Mouse (Mus musculus): ENCODE results near the gene Tenm2.

The Tenm2 gene

DNA sequence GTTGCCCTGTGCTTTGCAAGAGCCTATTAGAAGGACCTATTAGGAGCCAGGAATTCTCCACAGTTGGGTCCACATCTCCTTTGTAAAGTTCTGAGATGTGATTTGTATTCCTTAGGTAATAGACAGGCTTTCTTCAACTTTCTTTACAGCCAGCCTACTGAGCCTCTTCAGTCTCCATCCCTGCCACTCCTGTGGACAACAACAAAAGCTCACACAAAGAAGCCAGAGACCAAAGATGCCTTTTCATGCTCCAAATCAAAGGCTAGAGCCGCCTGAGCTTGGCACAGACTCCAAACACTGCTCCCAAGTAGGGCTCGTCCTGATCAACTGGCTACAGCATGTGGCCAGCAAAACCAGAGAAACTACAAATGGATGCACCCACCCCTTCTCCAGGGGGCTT, 333.5 kb downstream of the Tenm2 start:
- no peak for DNase-seq (ENCODE audit: low spot score)

- DNase-seq (ENCODE audit: low spot score), result no peak
Observed at GRCm38 (mm10) chr11:36893061-36893460, 342.7 kb downstream of the Tenm2 start.

DNA sequence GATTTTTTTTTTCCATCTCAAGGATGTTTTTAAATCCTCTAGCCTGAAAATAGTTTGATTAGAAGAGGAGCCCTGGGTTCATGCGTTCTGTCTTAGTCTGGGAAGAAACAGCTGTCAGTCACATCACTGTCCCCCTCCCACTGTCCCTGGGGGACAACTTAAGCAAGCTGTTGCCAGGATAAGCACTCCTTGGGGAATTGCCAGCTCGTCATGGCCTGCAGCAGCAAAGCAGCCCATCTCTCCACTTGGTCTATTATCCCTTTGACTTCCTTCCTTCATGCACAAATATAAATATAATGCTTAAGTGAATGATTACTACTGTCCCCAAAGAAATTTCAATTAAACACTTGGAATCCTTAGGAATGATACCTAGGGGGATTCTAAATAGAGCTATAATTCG, 344.7 kb downstream of the Tenm2 start:
- no peak for DNase-seq (ENCODE audit: low spot score)

GRCm38 (mm10) chr11:36887490-36887889, 348.3 kb downstream of the Tenm2 start:
- no peak for DNase-seq (ENCODE audit: low spot score)

- no peak for DNase-seq (ENCODE audit: low spot score)
Observed at GRCm38 (mm10) chr11:36886147-36886546, 349.6 kb downstream of the Tenm2 start.

- DNase-seq (ENCODE audit: low spot score), result no peak
Observed at GRCm38 (mm10) chr11:36872961-36873360, 362.8 kb downstream of the Tenm2 start.

DNA sequence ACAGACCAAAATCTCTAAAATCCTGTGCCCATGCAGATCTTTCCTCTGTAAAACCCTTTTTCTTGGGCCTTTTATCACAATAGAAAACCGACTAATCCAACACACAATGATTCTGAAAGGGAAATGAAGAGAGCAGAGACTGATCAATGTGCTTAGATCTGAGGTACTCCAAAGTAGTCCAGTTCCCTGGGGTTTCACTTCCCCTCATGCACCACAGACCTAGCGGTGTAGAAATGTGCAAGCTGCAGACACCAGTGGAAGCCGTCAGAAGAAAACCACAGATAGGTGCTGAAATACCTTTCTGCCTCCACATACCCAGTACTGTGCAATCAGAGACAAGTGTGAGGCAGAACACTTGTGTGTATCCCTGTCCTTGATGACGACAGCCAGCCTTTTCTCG, 365.2 kb downstream of the Tenm2 start:
- DNase-seq (ENCODE audit: low spot score), result no peak

GRCm38 (mm10) chr11:36851690-36852089, 384.1 kb downstream of the Tenm2 start:
- DNase-seq (ENCODE audit: low spot score), result no peak

DNA sequence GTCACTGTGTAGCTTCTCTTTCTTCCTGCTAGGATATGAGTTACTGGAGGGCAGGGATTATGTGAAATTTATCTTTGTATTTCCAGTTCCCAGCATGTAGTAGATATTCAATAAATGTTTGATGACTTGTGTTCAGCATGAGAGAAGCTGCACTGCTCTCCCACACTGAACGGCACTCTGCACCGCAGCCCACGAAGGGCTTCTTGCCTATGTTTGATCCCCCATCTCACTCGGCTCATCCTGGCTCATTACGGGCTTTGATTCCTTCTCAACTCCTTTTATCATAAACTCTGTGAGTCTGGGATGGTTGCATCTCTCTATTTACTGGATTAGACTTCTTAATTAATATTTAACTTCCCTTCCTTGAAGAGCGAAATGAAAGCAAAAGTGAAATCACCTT, 388.3 kb downstream of the Tenm2 start:
- no peak for DNase-seq (ENCODE audit: low spot score)

- no peak for DNase-seq (ENCODE audit: low spot score)
Observed at GRCm38 (mm10) chr11:36832855-36833254, 402.9 kb downstream of the Tenm2 start.

GRCm38 (mm10) chr11:36831511-36831910, 404.3 kb downstream of the Tenm2 start:
- no peak for DNase-seq (ENCODE audit: low spot score)

DNA sequence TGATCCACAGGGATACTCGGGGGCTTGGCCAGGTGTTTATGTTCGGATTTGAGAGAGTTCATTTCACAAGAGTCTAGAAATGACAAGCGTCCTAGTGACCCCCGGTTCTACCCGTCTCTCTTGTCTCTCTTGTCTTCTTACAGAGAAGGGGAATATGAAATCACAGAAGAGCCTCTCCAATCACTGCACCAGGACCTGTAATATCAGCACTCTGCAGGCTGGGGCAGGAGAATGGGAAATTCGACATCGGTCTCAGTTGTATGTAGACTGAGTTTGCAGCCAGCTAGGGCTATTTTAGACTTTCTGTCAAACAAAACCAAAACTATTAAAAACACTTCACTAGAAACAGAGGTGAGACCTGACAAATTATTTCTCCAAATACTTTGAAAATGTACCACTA, 411.1 kb downstream of the Tenm2 start:
- no peak for DNase-seq (ENCODE audit: low spot score)

- no peak for DNase-seq (ENCODE audit: low spot score)
Observed at GRCm38 (mm10) chr11:36804615-36805014, 431.1 kb downstream of the Tenm2 start.

DNA sequence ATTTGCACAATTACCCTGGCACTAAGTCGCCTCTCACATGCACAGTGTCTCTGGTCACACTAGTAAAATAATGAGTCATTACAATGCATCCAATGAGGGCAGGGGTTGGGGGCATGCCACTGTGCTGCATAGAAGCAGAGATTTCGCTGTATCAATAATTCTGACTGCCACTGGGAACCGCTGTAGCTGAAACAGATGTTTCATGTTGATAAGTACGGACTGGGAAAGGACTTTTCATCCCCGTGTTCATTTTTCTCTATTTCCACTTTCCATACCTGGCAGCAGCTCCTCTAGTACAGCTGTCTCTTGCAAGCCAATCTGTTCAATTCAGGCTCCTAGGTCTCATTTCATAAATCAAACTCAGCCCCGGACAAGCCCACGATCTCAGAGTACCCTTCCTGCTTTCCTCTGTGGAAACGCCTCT, 433.5 kb downstream of the Tenm2 start:
- no peak for DNase-seq (ENCODE audit: low spot score)

- no peak for DNase-seq (ENCODE audit: low spot score)
Observed at GRCm38 (mm10) chr11:36801683-36802082, 434.1 kb downstream of the Tenm2 start.

GRCm38 (mm10) chr11:36799409-36799808, 436.4 kb downstream of the Tenm2 start:
- DNase-seq (ENCODE audit: low spot score), result no peak

DNA sequence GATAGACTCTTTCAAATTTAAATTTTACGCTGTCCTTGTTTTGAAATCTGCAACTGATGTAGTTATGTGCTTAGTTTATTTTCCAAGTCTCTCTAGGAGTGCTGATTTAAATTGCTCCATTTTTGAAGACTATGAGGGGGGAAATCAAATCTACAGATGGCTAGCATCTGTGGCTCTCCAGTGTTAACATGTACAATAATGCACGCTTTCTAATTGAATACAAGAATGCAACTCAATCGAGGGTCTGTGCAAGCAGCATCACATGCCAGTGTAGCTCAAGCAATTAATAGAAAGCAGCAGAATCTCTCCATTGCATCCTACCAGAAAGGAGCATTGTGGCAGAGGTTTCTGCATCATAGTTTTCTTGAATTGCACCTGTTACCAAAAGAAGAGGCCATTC, 477.8 kb downstream of the Tenm2 start:
- no peak for DNase-seq (ENCODE audit: low spot score)

DNA sequence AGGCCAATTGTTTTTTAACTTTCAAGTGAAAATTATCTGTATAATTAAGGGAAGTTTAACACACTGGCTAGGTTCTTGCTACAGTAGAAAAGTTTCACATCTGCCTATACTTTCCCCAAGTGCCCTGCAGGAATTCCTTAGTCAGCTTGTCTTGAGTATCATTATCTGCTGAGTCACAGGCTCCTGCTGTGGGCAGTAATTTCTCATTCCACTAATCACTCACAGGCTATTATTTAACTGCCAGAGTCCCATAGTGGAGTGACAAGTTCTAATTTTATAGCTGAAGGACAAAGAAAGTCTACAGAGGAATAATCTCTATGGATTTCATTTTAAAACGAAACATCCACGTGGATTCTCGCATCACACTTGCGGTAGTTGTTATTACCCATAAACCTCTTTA, 489.5 kb downstream of the Tenm2 start:
- DNase-seq (ENCODE audit: low spot score), result no peak

GRCm38 (mm10) chr11:36727800-36728199, 508.0 kb downstream of the Tenm2 start:
- no peak for DNase-seq (ENCODE audit: low spot score)

GRCm38 (mm10) chr11:36702881-36703280, 532.9 kb downstream of the Tenm2 start:
- no peak for DNase-seq (ENCODE audit: low spot score)

DNA sequence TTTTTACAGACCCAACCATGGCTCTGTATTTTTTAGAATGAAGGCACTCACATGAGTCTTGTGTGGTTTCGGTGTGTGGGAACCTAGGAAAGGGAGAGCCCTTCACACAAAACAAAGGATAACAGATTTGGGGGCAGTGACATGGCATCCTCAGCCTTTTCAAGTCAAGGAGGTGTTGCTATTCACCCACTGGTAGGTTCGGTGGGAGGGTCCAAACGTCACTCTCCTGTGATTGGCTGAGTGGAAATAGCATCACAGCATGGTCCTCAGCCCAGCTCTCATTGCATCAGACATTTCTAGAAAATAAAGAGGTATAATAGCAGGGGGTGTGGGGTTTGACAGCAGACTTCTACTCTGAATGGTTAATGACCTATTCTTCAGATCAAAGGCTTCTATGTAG, 534.8 kb downstream of the Tenm2 start:
- DNase-seq (ENCODE audit: low spot score), result no peak

GRCm38 (mm10) chr11:36700131-36700530, 535.6 kb downstream of the Tenm2 start:
- DNase-seq (ENCODE audit: low spot score), result no peak

DNA sequence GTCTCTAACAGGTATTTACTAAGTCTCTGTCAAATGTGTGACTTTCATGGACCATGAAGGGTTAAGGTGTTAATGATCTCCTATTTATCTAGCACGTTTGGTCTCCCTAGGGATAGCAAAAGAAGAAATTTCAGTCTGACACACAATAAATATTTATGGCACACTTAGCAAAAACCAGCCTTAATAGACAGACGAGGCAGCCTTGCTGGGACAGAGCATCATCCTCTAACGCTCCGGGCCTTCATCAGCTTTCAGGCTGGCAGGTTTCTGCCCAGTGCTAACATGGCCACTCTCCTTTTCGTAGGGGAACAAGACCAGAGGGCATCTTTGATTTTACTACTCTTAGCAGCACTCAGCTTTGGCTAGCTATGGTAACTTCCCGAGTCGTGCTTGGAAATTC, 537.5 kb downstream of the Tenm2 start:
- no peak for DNase-seq (ENCODE audit: low spot score)

- no peak for DNase-seq (ENCODE audit: low spot score)
Observed at GRCm38 (mm10) chr11:36697816-36698215, 537.9 kb downstream of the Tenm2 start.

- no peak for DNase-seq (ENCODE audit: low spot score)
Observed at GRCm38 (mm10) chr11:36697021-36697639, 538.6 kb downstream of the Tenm2 start.

Measured in urinary bladder, postnatal 14 days (tissue).